Mouse (Mus musculus) effector memory CD4-positive, alpha-beta T cell, adult 5 months (primary cell): ENCODE results near the gene Ankrd23. TPM values are rescaled to one million over a fixed set of nuclear protein-coding genes. Genes with fewer than 3 reads are reported as not detected.

Experiments
- polyA plus RNA-seq: library from polyadenylated mRNA; unstranded; fragments of 100-300 nt; shearing (Covaris generic); gene quantifications from one replicate; pipeline ENCODE4 v1.2.1, GENCODE M21; 2017

Ankrd23 gene
- 12.6 TPM for polyA plus RNA-seq

GRCm38 (mm10) chr1:36536783-36537182, at the start of gene Ankrd23:
Gene Ankrd23, minus strand, starts transcription at chr1:36536883.

GRCm38 (mm10) chr1:36558031-36558993, 21.6 kb upstream of the Ankrd23 start, which contains the start of gene Sema4c:
Gene Sema4c, minus strand, starts transcription at chr1:36558349.

GRCm38 (mm10) chr1:36546888-36547471, 10.3 kb upstream of the Ankrd23 start, which contains the start of gene Ankrd39:
Gene Ankrd39, minus strand, starts transcription at chr1:36547445.

GRCm38 (mm10) chr1:36539186-36539585, 2.5 kb upstream of the Ankrd23 start, which contains the start of gene Gm42417:
Gene Gm42417, minus strand, starts transcription at chr1:36539429.

GRCm38 (mm10) chr1:36511289-36512021, 25.2 kb downstream of the Ankrd23 start, which contains the start of gene Cnnm3:
Gene Cnnm3, plus strand, starts transcription at chr1:36511867.

Other genes starting within 250 kb of the Ankrd23 start
- 634 TPM for gene Arid5a, start 229.2 kb downstream of the Ankrd23 start, polyA plus RNA-seq
- gene Kansl3, start 167.7 kb downstream of the Ankrd23 start, polyA plus RNA-seq = 89.9 TPM
- 0.51 TPM for gene Fer1l5, start 164.6 kb downstream of the Ankrd23 start, polyA plus RNA-seq
- gene Lman2l, start 91.6 kb downstream of the Ankrd23 start, polyA plus RNA-seq = 23.3 TPM
- gene Cnnm4, start 65.3 kb downstream of the Ankrd23 start, polyA plus RNA-seq = 4.6 TPM
- 25.1 TPM for gene Cnnm3, start 25.0 kb downstream of the Ankrd23 start, polyA plus RNA-seq
- gene Gm42417, start 2.5 kb upstream of the Ankrd23 start, polyA plus RNA-seq = 1.9 TPM
- gene Ankrd39, start 10.6 kb upstream of the Ankrd23 start, polyA plus RNA-seq = 22.4 TPM
- gene Sema4c, start 21.5 kb upstream of the Ankrd23 start, polyA plus RNA-seq = 1.1 TPM
- gene Fam178b, start 146.3 kb upstream of the Ankrd23 start, polyA plus RNA-seq = not detected
- 376 TPM for gene Cox5b, start 154.6 kb upstream of the Ankrd23 start, polyA plus RNA-seq
- gene 4933424G06Rik, start 173.3 kb upstream of the Ankrd23 start, polyA plus RNA-seq = not detected
- gene Actr1b, start 177.5 kb upstream of the Ankrd23 start, polyA plus RNA-seq = 54.3 TPM
- gene Zap70, start 224.9 kb upstream of the Ankrd23 start, polyA plus RNA-seq = 186 TPM